Mouse (Mus musculus): ENCODE measurements around the gene B4galt5.

DNA sequence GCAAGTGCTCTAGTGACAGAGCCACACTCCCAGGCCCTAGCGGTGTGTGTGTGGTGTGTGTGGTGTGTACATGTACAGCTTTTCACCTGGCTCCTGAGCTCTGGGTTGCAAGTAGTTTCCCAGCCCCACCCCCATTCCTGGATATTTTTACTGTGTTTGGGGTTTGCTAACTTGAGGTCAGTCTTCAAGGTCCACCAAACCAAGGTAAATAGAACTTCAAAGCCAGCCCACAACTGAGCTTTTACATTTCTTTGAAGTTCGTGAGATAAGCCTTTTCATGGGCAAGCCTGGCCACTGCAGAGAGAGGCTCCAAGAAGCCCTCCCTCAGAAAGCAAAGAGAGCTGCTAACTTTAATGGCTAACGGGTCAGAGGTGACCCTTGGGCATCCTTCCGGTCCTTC, 30.0 kb upstream of the B4galt5 start:
- no peak for TF ChIP-seq CTCF (IDR thresholded peaks at IDR 0.05; ENCODE audit: borderline replicate concordance, insufficient read depth, low read length)
- no peak for TF ChIP-seq POLR2A (IDR thresholded peaks at IDR 0.05; ENCODE audit: low read depth, low read length)

Data from embryonic fibroblast, embryonic 13.5 days (primary cell).